Mouse (Mus musculus) testis, adult 2 months (tissue): ENCODE results near the gene Togaram2. TPM values are rescaled to one million over a fixed set of nuclear protein-coding genes. Genes with fewer than 3 reads are reported as not detected.
A peak's percentile ranks its signal among the peaks of the same experiment; 100 is the strongest.

Experiments
- H3K27ac ChIP-seq: fragments of 200-500 bp; 2 replicates; pipeline ENCODE4 v1.5.1; 2012; ENCODE audit warnings: low read depth, low read length; ENCODE audit not compliant: control insufficient read depth, insufficient read depth
- H3K27me3 ChIP-seq: fragments of 200-500 bp; 2 replicates; pipeline ENCODE4 v1.6.1; 2012; ENCODE audit warnings: mild to moderate bottlenecking, low read length, moderate library complexity; ENCODE audit not compliant: control insufficient read depth, insufficient read depth
- H3K36me3 ChIP-seq: fragments of 200-500 bp; 2 replicates; pipeline ENCODE4 v1.6.1; 2012; ENCODE audit warnings: mild to moderate bottlenecking, low read length; ENCODE audit not compliant: control insufficient read depth, insufficient read depth
- H3K4me1 ChIP-seq: fragments of 200-500 bp; 2 replicates; pipeline ENCODE4 v1.6.1; 2012; ENCODE audit warnings: low read length; ENCODE audit not compliant: control insufficient read depth, insufficient read depth
- H3K4me3 ChIP-seq: fragments of 200-500 bp; 2 replicates; pipeline ENCODE4 v1.5.1; 2012; ENCODE audit warnings: low read depth, mild to moderate bottlenecking, low read length, moderate library complexity, mixed read lengths; ENCODE audit not compliant: control insufficient read depth
- CTCF ChIP-seq: fragments of 200-500 bp; IDR thresholded peaks from 2 replicates; pipeline ENCODE4 v1.5.1; 2012; ENCODE audit warnings: low read depth, mild to moderate bottlenecking, inconsistent platforms, low read length, moderate library complexity; ENCODE audit not compliant: control insufficient read depth, insufficient read depth, insufficient replicate concordance
- POLR2A ChIP-seq: fragments of 200-500 bp; IDR thresholded peaks from 2 replicates; pipeline ENCODE4 v1.6.1; 2012; ENCODE audit warnings: low read depth, mild to moderate bottlenecking, inconsistent platforms, low read length, moderate library complexity; ENCODE audit not compliant: control insufficient read depth
- polyA plus RNA-seq: library from polyadenylated mRNA; depleted of rRNA; stranded (reverse); fragments of >200 nt; gene quantifications from 2 replicates; pipeline ENCODE4 v1.2.3, GENCODE M21; 2012

Gene Togaram2
- polyA plus RNA-seq, 1 experiment, result 1.7 TPM

- Histone ChIP-seq H3K27ac (no peak overlapping the region), H3K27me3 (no peaks in the 10 kb centered on the region), H3K4me1 (peaks cover 3% of the 10 kb centered on the region; the same call in 1 of the 2 replicates), H3K36me3 (no peaks in the 10 kb centered on the region), H3K4me3 (no peak overlapping the region)
- no peak for TF ChIP-seq CTCF
- no peak for TF ChIP-seq POLR2A
Observed at GRCm38 (mm10) chr17:71683281-71683680, 10.2 kb downstream of the Togaram2 start.

GRCm38 (mm10) chr17:71684103-71684608 is 11.1 kb downstream of the Togaram2 start:
- H3K27ac ChIP-seq, result no peak overlapping the region
- no peaks in the 10 kb centered on the region for H3K27me3 ChIP-seq
- no peak overlapping the region for H3K4me3 ChIP-seq
- no peak for TF ChIP-seq POLR2A
- no peak for TF ChIP-seq CTCF
- H3K4me1 ChIP-seq, result peaks cover 3% of the 10 kb centered on the region; the same call in 1 of the 2 replicates
- H3K36me3 ChIP-seq, result no peaks in the 10 kb centered on the region

DNA sequence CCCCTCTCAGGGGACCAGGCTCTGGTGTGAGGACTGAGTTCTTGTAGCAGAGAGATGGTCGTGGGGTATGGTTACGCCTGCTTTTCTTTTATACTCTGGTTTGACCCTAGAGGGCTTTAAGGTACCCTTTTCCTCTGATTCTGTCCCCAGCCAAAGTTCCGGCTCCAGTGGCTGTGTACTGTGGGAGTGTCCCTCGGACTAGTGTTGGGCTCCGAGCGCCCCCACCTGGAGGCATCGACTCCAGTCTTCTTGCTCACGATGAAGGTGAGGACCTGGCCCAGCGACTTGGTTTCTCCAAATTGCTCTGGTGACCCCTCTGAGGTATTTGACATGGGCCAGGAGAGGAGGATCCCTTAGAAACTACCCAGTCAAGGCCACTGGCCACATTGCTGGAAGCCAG is 14.4 kb downstream of the Togaram2 start:
- Histone ChIP-seq H3K27ac (no peak overlapping the region), H3K4me3 (no peak overlapping the region), H3K27me3 (no peaks in the 10 kb centered on the region), H3K4me1 (no peaks in the 10 kb centered on the region), H3K36me3 (no peaks in the 10 kb centered on the region)
- TF ChIP-seq CTCF (no peak), POLR2A (no peak)

GRCm38 (mm10) chr17:71689903-71690302 is 16.8 kb downstream of the Togaram2 start:
- Histone ChIP-seq H3K4me3 (no peak overlapping the region), H3K27ac (no peak overlapping the region), H3K36me3 (no peaks in the 10 kb centered on the region), H3K4me1 (no peaks in the 10 kb centered on the region), H3K27me3 (no peaks in the 10 kb centered on the region)
- TF ChIP-seq POLR2A (no peak), CTCF (no peak)

DNA sequence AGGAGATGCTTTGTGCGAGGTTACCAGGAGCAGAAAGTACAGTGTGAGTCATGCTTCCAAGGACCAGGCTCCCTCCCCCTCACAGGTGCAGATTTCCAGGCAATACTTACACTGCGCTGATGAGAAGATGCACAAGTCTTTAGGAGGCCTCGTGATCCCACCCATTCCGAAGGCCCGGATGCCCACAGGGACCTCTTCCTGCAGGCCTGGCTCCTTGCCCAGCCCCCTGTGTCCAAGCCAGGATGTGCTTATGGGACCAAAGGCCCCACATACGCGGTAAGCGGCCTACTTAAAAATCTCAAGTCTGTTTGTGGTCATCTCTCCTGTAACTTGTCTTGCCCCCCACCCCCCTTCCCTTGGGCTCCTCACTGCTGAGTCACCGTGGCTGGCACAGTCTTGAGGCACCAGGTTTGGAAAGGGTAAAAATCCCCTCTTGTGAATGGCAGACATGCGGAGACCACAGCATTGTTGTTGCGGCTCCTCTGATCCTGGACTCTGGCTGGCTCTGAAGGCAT is 18.4 kb downstream of the Togaram2 start:
- no peaks in the 10 kb centered on the region for H3K4me1 ChIP-seq
- TF ChIP-seq POLR2A, result no peak
- TF ChIP-seq CTCF, result no peak
- no peaks in the 10 kb centered on the region for H3K36me3 ChIP-seq
- no peak overlapping the region for H3K27ac ChIP-seq
- no peaks in the 10 kb centered on the region for H3K27me3 ChIP-seq
- no peak overlapping the region for H3K4me3 ChIP-seq

DNA sequence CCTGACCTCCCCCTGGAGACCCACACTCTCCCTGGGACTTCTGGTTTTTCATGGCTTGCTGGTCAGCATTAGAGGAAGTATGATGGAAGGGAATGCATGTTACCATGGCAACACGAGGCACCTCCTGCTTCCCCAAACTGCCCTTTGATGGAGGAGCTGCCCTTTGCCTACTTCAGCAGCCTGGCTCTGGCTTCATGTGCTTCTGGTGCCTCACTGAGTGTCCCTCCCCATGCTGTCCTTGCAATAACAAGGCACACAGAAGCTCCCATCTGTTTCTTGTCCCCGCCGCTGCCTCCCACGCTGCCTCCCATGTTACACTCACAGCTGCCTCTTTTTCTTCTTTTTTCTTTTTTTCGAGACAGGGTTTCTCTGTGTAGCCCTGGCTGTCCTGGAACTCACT is 20.3 kb downstream of the Togaram2 start:
- Histone ChIP-seq H3K27ac (no peak overlapping the region), H3K36me3 (no peaks in the 10 kb centered on the region), H3K4me3 (no peak overlapping the region), H3K27me3 (no peaks in the 10 kb centered on the region), H3K4me1 (no peaks in the 10 kb centered on the region)
- TF ChIP-seq POLR2A (no peak), CTCF (no peak)

DNA sequence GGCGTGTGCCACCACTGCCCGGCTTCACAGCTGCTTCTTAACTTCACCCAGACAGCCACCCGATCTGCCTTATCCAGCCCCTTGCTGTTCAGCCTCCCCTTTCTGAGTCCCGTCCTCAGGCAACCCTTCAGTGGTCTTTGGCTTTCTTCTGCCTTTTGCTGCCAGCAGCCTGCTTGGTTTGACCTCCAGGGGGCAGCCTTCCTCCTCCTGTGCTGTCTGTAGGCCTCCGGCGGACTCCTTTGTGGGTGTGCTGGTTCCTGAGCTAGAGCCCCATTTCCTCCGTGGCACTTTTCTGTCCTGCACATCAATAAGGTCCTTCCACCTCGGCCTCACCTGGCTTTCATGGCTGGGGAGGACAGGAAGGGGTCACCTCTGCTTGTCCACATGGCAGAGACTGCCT is 20.7 kb downstream of the Togaram2 start:
- Histone ChIP-seq H3K36me3 (no peaks in the 10 kb centered on the region), H3K4me1 (no peaks in the 10 kb centered on the region), H3K4me3 (no peak overlapping the region), H3K27ac (no peak overlapping the region), H3K27me3 (no peaks in the 10 kb centered on the region)
- peak; percentile 52; the same call in 1 of the 2 replicates for TF ChIP-seq CTCF
- no peak for TF ChIP-seq POLR2A
